Mouse (Mus musculus): ENCODE data around the gene Acbd3.

GRCm38 (mm10) chr1:180762679-180763078 lies 36.8 kb downstream of the Acbd3 start:
- no peak for TF ChIP-seq POLR2A (IDR thresholded peaks at IDR 0.05; ENCODE audit: borderline replicate concordance, extremely low read depth, low read depth, low read length)
- no peak for TF ChIP-seq CTCF (IDR thresholded peaks at IDR 0.05; ENCODE audit: insufficient read depth, low read length)
